Mouse (Mus musculus) adrenal gland (tissue): ENCODE measurements at regions not wholly inside any gene's neighbourhood (a gene's known extent, or its start where the extent isn't known, plus 50 kb on each side); places are given as distances from the start of the nearest gene placed in this dataset.

ENCODE experiments used
- intact Hi-C: fragments of 180-260 bp; cut with DNase I; formaldehyde crosslinking; loops from one replicate; pipeline ENCODE4 v1.15.1; 2025

- intact Hi-C loops = no loop called here
These were observed 149.6 kb downstream of the Tfap2c start for GRCm38 (mm10) chr2:172698961-172699360.

- intact Hi-C loops = no loop called here
These were observed 150.3 kb downstream of the Tfap2c start for GRCm38 (mm10) chr2:172699654-172700053.

- intact Hi-C loops = no loop called here
These were observed 161.2 kb downstream of the Tfap2c start for GRCm38 (mm10) chr2:172710641-172711040.

DNA sequence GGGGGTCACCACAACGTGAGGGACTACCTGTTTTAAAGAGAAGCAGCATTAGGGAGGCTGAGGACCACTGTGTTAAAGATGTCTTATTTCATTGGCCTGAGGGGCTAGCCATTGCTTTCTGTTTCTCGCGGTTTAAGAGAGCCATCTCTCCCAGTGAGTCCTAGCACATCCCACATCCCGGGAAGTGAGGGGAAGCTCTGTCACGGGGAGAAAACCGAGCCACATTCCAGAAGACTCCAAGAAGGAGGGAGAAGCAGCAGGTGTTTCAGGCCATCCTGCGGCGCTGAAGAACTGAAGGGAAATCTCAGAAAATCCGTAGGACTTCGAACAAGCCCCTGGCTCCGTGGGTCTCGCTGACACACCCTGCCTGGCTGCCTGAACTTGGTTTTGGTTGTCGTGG, 177.3 kb downstream of the Tfap2c start:
- intact Hi-C loops = no loop called here

DNA sequence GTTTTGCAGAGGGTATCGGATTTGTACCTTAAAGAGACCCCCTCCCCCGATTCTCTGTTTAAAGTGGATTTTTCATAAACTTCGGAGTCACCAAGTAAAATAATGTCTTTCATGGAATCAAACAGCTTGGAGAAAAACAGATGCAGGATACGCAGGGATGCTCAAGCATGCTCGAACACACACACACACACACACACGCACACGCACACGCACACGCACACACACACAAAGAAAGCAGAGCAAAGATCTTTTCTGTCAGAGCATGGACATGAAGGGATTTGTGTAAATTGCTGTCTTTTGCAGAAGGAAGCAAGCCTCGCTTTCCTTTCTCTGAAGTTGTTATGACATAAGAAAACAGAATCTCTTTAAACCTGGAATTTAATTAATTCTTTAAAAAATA, 178.2 kb downstream of the Tfap2c start:
- intact Hi-C loops = no loop called here

DNA sequence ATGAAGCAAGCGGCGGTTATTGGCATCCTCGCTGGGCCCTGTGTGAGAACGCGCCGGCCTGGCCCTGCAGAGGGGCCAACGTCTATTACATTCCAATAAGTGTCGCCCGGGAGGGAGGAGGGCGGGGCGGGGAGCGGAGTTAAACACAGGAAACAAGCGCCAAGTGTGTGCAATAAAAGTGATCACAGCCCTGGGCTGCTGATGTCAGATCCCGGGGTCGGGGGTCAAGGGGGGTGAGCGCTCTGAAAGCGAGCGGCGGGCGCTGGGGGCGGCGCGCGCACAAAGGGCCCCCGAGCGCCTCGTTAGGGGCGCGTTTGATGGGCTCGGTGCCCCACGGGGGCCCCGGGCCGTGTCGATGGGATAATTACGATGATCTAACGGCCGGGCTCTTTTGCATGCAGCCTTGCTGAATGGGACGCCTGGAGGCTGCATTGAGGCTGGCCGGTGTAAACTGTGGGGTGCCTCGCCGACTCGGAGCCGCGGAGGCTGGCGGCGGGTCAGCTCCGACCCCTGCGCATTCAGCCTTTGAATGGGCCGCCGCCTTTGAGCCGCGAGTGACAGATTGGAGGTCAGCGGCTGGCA, 178.9 kb downstream of the Tfap2c start:
- intact Hi-C loops = no loop called here

DNA sequence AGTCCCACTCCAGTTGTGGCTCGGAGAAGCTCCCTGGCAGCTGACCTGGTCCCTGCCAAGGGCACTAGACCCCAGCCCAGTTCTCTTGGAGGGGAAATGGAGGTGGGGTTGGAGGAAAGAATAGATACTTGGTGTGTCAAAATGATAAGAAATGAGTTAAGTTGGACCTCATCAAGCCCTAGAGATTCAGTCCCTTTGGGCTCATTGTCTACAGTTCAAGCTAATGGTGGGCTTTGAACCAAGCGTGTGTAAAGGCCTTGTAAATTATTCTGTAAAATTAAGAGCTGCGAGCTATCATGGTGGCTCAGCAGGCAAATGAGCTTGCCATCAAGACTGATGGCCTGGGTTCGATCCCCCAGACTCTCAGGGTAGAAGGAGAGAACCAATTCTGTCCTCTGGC, 179.8 kb downstream of the Tfap2c start:
- intact Hi-C loops = no loop called here

- intact Hi-C loops = no loop called here
These were observed 180.3 kb downstream of the Tfap2c start for GRCm38 (mm10) chr2:172729741-172730140.

- intact Hi-C loops = no loop called here
These were observed 182.0 kb downstream of the Tfap2c start for GRCm38 (mm10) chr2:172731408-172731807.

DNA sequence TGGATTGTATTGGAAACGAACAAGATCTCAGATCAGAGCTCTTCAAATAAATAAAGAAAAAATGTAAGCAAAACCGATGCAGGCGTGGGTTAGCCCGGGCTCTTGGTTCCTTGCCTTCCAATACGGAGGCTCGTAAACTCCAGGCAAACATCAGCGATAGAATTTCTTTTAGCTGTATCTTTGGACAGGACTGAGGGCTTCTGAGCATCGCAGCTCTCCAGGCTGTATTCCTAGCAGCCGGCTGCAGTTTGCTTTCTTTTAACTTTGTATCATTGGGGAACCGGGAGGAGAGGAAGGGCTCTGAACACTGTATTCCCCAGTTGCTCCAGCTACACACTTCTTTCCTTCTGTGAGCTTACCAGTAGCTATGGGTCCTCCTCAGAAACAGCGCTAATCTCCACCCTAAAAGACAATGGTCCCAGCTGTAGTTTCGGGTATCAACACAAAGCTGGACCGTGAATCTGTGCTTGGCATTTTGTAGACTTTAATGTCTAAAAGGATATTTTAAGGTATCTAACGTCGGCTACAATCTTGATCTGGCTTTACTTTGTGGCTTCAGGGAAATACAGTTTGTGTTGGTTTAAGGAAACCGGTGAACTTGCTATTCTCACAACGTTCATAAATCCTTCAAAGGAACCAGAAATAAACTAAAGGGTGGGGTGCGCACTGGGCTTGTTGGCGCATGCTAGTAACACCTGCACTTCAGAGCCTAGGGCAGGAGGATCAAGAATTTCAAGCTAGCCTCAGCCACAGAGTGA, 183.2 kb downstream of the Tfap2c start:
- intact Hi-C loops = no loop called here

- intact Hi-C loops = no loop called here
These were observed 184.1 kb downstream of the Tfap2c start for GRCm38 (mm10) chr2:172733403-172733995.

DNA sequence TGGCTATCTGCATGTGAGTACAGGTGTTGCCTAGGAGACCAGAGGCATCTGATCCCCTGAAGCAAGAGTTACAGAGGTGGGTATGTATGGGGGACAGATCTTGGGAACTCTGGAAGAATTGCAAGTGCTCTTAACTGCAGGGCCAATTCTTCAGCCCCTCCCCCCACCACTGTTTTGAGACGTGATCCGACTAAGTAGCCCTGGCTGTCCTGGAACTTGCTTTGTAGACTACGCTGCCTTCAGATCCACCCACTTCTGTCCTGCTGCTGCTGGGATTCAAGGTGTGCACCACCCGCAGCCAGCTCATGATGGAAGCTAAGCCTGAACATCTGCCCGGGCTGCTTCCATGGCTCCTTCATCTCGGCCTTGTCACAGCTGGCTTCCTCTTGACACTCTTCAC, 186.2 kb downstream of the Tfap2c start:
- intact Hi-C loops = no loop called here

DNA sequence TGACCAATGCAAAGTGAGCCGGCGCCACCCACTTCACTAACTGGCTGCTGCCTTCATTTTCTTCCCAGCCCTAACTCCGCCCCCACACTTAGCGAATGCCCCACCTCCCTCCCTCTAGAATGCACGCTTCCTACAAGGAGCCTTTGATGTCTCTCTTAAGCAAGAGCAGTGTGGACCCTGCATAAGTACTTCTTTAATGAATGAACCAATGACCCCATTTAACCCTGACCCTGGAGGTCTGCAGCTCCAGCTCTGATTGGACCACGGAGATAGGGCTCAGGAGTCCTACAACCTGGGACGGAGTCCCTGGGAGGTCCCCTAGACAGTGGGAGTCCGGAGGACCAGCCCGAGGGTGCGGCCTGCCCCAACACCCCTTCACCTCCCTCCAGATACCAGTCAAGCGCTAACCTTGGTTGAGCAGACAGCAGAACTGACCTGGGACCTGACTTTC, 189.7 kb downstream of the Tfap2c start:
- intact Hi-C loops = no loop called here

GRCm38 (mm10) chr2:172739529-172739928, 190.1 kb downstream of the Tfap2c start:
- intact Hi-C loops = no loop called here

- intact Hi-C loops = loop anchor here (5.0 kb wide), 1 partner anchor 159 kb away; no protein-coding TSS in a partner anchor
These were observed 188.8 kb downstream of the Bmp7 start for GRCm38 (mm10) chr2:172751364-172751763.

DNA sequence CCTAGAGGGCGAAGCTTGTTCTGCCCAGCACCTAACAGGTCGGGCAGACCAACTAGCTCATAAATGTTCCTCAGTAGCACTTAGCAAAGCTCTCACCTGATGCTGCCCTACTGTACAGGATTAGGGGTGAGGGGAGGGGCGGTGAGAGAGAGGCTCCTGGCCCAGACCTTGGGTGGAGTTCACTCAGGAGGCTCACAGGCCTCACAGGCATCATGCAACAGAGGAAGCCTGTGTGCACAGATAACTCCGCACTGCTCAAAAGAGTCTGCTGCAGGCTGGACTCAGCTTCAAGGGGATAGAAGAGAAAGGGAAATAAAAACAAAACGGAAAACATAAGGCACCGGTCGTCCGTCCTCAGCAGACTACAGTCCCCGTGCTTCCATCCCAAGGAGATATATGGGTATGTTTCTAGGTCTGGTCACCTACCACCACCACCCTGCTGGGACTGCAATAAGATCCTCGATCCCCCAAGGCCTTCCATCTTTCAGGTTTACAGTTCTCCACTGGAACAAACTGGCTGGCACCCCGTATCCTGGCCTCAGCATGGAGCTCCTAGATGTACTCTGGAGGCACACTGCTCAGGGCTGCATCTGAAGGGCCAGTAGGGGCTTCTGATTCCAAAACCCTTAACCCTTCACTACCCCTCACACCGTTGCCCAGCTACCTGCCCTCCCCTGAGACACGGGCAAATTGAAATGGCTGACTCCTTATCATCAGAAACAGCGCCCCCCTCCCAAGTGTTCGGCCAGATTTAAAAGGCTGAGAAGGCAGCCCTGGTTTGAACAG, 184.2 kb downstream of the Bmp7 start:
- intact Hi-C loops = loop anchor here (5.0 kb wide), 2 partner anchors 204 to 279 kb away; no protein-coding TSS in a partner anchor

GRCm38 (mm10) chr2:172756472-172756860, 183.7 kb downstream of the Bmp7 start:
- intact Hi-C loops = loop anchor here (5.0 kb wide), 2 partner anchors 204 to 279 kb away; no protein-coding TSS in a partner anchor

GRCm38 (mm10) chr2:172758497-172758896, 181.6 kb downstream of the Bmp7 start:
- intact Hi-C loops = loop anchor here (5.0 kb wide), 2 partner anchors 206 to 281 kb away; no protein-coding TSS in a partner anchor

- intact Hi-C loops = no loop called here
These were observed 174.9 kb downstream of the Bmp7 start for GRCm38 (mm10) chr2:172765260-172765659.

- intact Hi-C loops = no loop called here
These were observed 173.7 kb downstream of the Bmp7 start for GRCm38 (mm10) chr2:172766403-172766802.

GRCm38 (mm10) chr2:172768756-172769155, 171.4 kb downstream of the Bmp7 start:
- intact Hi-C loops = no loop called here
